Mouse (Mus musculus) lung, postnatal 0 days (tissue): ENCODE results near the gene Cep68. TPM values are rescaled to one million over a fixed set of nuclear protein-coding genes. Genes with fewer than 3 reads are reported as not detected.

Source experiments
- ATAC-seq: fragments of 200-750 bp; cut with Nextera tagmentation; 2 replicates; pipeline ENCODE4 v1.8.0; 2017; ENCODE audit warnings: moderate library complexity
- DNase-seq: peaks from one replicate; pipeline ENCODE4 v3.0.0-alpha.2; 2016; ENCODE audit warnings: low spot score
- H3K27ac ChIP-seq: fragments of 300-500 bp; sonication (generic); 2 replicates; pipeline ENCODE4 v1.5.1; 2014; ENCODE audit warnings: antibody characterized with exemption, mild to moderate bottlenecking, low read length, mixed read lengths
- H3K27me3 ChIP-seq: fragments of 300-500 bp; sonication (generic); replicated peaks from 2 replicates; pipeline ENCODE4 v1.6.1; 2014; ENCODE audit warnings: low read length, mixed read lengths; ENCODE audit not compliant: insufficient read depth
- H3K36me3 ChIP-seq: fragments of 300-500 bp; sonication (generic); 2 replicates; pipeline ENCODE4 v1.6.1; 2014; ENCODE audit warnings: low read length, mixed read lengths; ENCODE audit not compliant: insufficient read depth
- H3K4me1 ChIP-seq: fragments of 300-500 bp; sonication (generic); 2 replicates; pipeline ENCODE4 v1.6.1; 2014; ENCODE audit warnings: antibody characterized with exemption, low read depth, low read length, mixed read lengths; ENCODE audit not compliant: insufficient read depth
- H3K4me2 ChIP-seq: fragments of 300-500 bp; sonication (generic); replicated peaks from 2 replicates; pipeline ENCODE4 v1.6.1; 2014; ENCODE audit warnings: low read depth, mild to moderate bottlenecking, low read length, moderate library complexity, mixed read lengths
- H3K4me3 ChIP-seq: fragments of 300-500 bp; sonication (generic); 2 replicates; pipeline ENCODE4 v1.5.1; 2014; ENCODE audit warnings: low read depth, low read length
- H3K9ac ChIP-seq: fragments of 300-500 bp; sonication (generic); replicated peaks from 2 replicates; pipeline ENCODE4 v1.6.1; 2014; ENCODE audit warnings: low read depth, mild to moderate bottlenecking
- H3K9me3 ChIP-seq: fragments of 300-500 bp; sonication (generic); 2 replicates; pipeline ENCODE4 v1.6.1; 2016; ENCODE audit warnings: low read length, mixed read lengths
- CTCF ChIP-seq: IDR thresholded peaks from 2 replicates; pipeline ENCODE4 v1.5.1; 2016; ENCODE audit warnings: antibody characterized with exemption, mild to moderate bottlenecking
- EP300 ChIP-seq: IDR thresholded peaks from 2 replicates; pipeline ENCODE4 v1.6.1; 2016; ENCODE audit warnings: antibody characterized with exemption, mild to moderate bottlenecking, control low read depth
- WGBS: fragments of 180-500 bp; shearing (Covaris S2); extraction: QIAGEN DNeasy Blood & Tissue Kit; methylation state at CpG from one replicate; pipeline ENCODE4 v1.1.7; 2014; 5-methylcytosine and 5-hydroxymethylcytosine counted together
- polyA plus RNA-seq: library from polyadenylated mRNA; unstranded; fragments of >200 nt; fragmentation: Nextera tagmentation; extraction: Ambion mirVana; gene quantifications from 2 replicates; pipeline ENCODE4 v1.2.1, GENCODE M21; 2015

The Cep68 gene
- polyA plus RNA-seq, 1 experiment from 2014 or later: 12.5 TPM

DNA sequence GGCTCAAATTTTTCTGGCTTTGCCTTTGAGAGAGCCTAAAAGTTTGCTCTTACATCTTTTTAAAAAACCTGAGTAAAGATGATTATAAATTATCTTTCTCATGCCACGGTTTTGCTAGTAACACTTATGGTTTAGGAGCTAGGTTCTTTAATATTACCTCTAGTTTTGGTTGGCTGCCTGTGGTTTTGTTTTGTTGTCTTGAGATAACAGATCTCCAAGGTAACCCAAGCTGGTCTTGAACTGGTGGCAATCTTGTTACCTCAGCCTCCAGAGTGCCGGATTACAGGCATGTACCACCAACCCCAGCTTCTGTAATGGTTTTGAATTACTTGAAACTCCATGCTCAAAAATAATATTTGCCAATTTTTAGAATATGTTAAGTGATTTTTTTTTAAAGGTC lies 37.4 kb downstream of the Cep68 start:
- no peak overlapping the region for H3K27ac ChIP-seq
- DNase-seq: no peak
- H3K9ac ChIP-seq: no peak overlapping the region
- no peak overlapping the region for H3K4me3 ChIP-seq
- TF ChIP-seq EP300 (no peak), CTCF (no peak)
- no peaks in the 10 kb centered on the region for H3K27me3 ChIP-seq
- ATAC-seq: no peak
- H3K36me3 ChIP-seq: no peaks in the 10 kb centered on the region; the same call in 1 of the 2 replicates
- H3K9me3 ChIP-seq: no peaks in the 10 kb centered on the region
- 65% methylated on average over 2 of the region's 2 CpGs for WGBS
- no peak overlapping the region for H3K4me2 ChIP-seq
- peaks cover 8% of the 10 kb centered on the region; the same call in 1 of the 2 replicates for H3K4me1 ChIP-seq

DNA sequence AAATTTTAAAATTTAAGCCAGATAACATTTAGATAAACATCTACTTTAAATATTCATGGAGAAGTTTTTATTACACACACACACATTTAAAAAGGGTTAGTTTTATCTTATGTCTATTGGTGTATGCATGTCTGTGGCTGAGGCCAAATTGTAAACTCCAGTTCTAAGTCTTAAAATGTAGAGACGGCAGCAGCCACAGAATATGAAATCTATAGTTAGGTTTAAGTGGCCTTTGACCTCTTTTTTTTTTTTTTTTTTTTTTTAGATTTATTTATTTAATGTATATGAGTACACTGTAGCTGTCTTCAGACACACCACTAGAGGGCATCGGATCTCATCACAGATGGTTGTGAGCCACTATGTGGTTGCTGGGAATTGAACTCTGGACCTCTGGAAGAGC lies 41.6 kb downstream of the Cep68 start:
- no peak for DNase-seq
- Histone ChIP-seq H3K27me3 (no peaks in the 10 kb centered on the region), H3K9ac (no peak overlapping the region), H3K4me2 (no peak overlapping the region), H3K27ac (no peak overlapping the region), H3K36me3 (no peaks in the 10 kb centered on the region), H3K9me3 (no peaks in the 10 kb centered on the region), H3K4me1 (peaks cover 21% of the 10 kb centered on the region; the same call in 1 of the 2 replicates), H3K4me3 (no peak overlapping the region)
- ATAC-seq: no peak
- TF ChIP-seq EP300: no peak
- peak; percentile 16; the same call in 1 of the 2 replicates for TF ChIP-seq CTCF
- 84% methylated on average over 2 of the region's 2 CpGs for WGBS

DNA sequence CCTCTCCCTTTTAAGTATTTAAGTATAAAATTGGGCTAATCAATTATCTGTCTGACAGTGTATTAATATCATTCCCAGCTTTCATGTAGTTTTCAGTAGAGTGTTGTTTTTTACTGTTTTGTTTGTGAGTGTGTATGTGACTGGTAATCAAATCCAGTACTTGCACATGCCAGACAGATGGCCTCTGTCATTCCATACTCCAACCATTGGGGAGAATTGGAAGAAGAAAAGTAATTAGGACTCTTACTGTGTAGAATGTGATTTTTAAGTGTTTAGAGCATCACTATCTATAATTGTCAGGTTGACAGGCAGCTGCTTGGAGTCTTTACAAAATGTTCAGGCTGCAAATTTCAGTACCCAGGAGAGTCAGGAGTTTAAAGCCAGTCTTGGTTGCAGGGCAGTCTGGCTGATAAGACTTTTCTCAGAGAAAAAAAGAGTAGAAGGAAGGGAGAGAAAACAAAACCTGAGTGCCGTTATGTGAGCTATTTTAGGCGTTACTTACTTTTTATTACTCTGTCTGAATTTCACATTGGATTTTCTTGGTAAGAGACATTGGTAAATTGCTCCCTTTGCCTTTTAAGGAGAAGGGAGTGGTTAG lies 42.5 kb downstream of the Cep68 start:
- Histone ChIP-seq H3K9me3 (no peaks in the 10 kb centered on the region), H3K27me3 (no peaks in the 10 kb centered on the region), H3K9ac (no peak overlapping the region), H3K4me1 (peaks cover 21% of the 10 kb centered on the region; the same call in 1 of the 2 replicates), H3K4me2 (no peak overlapping the region), H3K27ac (no peak overlapping the region), H3K36me3 (no peaks in the 10 kb centered on the region), H3K4me3 (no peak overlapping the region)
- ATAC-seq: no peak
- WGBS: 30% methylated on average over 2 of the region's 2 CpGs
- DNase-seq: no peak
- TF ChIP-seq CTCF (no peak), EP300 (no peak)

- 43% methylated on average over 4 of the region's 4 CpGs for WGBS
- Histone ChIP-seq H3K36me3 (no peaks in the 10 kb centered on the region), H3K27ac (no peak overlapping the region), H3K27me3 (no peaks in the 10 kb centered on the region), H3K9ac (no peak overlapping the region), H3K4me2 (no peak overlapping the region), H3K9me3 (no peaks in the 10 kb centered on the region), H3K4me1 (peaks cover 16% of the 10 kb centered on the region; the same call in 1 of the 2 replicates), H3K4me3 (no peak overlapping the region)
- ATAC-seq: no peak
- TF ChIP-seq CTCF (no peak), EP300 (no peak)
- no peak for DNase-seq
Observed at GRCm38 (mm10) chr11:20205538-20205937, 43.7 kb downstream of the Cep68 start.

DNA sequence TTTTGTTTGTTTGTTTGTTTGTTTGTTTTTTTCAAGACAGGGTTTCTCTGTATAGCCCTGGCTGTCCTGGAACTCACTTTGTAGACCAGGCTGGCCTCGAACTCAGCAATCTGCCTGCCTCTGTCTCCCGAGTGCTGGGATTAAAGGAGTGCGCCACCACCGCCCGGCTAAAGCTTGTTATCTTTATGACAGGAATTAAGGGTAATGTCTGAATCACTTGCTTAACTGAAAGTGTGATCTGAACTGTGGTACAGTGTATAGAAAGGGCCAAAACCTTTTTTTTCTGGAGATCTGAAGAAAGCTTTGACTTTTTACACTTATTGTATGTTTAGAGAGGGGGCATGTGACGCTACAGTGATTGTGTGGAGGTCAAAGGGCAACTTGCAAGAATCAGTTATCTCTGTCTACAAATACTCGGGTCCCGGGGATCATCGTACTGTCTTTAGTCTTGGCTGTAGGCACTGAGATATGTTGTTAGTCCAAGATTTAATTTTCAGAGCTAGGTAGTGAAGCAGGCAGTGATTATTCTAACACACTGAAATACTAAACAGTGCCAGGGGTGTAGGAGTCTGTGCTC lies 44.3 kb downstream of the Cep68 start:
- no peak overlapping the region for H3K9ac ChIP-seq
- H3K36me3 ChIP-seq: no peaks in the 10 kb centered on the region
- no peaks in the 10 kb centered on the region for H3K27me3 ChIP-seq
- no peak for DNase-seq
- peaks cover 16% of the 10 kb centered on the region; the same call in 1 of the 2 replicates for H3K4me1 ChIP-seq
- ATAC-seq: no peak
- no peaks in the 10 kb centered on the region for H3K9me3 ChIP-seq
- H3K4me2 ChIP-seq: no peak overlapping the region
- no peak for TF ChIP-seq EP300
- no peak for TF ChIP-seq CTCF
- 49% methylated on average over 9 of the region's 9 CpGs for WGBS
- no peak overlapping the region for H3K27ac ChIP-seq
- H3K4me3 ChIP-seq: no peak overlapping the region

DNA sequence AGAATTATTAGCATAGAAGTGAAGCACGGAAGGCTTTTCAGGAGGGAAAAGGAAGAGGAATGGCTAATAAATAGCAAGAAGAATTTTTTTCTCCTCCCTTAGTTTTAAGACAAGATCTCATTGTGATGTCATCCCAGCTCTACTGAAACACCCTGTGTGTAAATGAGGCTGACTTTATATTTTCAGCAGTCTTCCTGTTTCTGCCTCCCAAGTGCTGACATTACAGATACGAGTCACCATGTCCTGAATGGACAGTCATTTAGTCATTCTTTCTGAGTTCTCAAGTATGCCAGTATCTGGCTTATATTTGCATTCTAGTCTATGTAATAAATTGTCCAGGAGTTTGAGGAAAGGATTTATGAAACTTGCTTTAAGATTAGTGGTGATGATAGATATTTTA lies 44.9 kb downstream of the Cep68 start:
- H3K27ac ChIP-seq: no peak overlapping the region
- H3K27me3 ChIP-seq: no peaks in the 10 kb centered on the region
- no peaks in the 10 kb centered on the region for H3K36me3 ChIP-seq
- ATAC-seq (no peak), DNase-seq (no peak)
- H3K4me2 ChIP-seq: no peak overlapping the region
- peaks cover 16% of the 10 kb centered on the region; the same call in 1 of the 2 replicates for H3K4me1 ChIP-seq
- no peak overlapping the region for H3K4me3 ChIP-seq
- H3K9me3 ChIP-seq: no peaks in the 10 kb centered on the region
- 31% methylated on average over 2 of the region's 2 CpGs for WGBS
- TF ChIP-seq CTCF: no peak
- TF ChIP-seq EP300: no peak
- H3K9ac ChIP-seq: no peak overlapping the region
